Mouse (Mus musculus) lung, adult 2 months (tissue): Measurements from ENCODE around the gene Aldh3b2.

ENCODE experiments used
- CTCF ChIP-seq: fragments of 200-500 bp; IDR thresholded peaks from 2 replicates; pipeline ENCODE4 v1.5.1; 2011; ENCODE audit warnings: mild to moderate bottlenecking, low read length, control low read depth; ENCODE audit not compliant: insufficient read depth
- POLR2A ChIP-seq: fragments of 200-500 bp; IDR thresholded peaks from 2 replicates; pipeline ENCODE4 v1.6.1; 2011; ENCODE audit warnings: low read depth, mild to moderate bottlenecking, control low read depth, low read length, borderline replicate concordance; ENCODE audit errors: extremely low read depth

DNA sequence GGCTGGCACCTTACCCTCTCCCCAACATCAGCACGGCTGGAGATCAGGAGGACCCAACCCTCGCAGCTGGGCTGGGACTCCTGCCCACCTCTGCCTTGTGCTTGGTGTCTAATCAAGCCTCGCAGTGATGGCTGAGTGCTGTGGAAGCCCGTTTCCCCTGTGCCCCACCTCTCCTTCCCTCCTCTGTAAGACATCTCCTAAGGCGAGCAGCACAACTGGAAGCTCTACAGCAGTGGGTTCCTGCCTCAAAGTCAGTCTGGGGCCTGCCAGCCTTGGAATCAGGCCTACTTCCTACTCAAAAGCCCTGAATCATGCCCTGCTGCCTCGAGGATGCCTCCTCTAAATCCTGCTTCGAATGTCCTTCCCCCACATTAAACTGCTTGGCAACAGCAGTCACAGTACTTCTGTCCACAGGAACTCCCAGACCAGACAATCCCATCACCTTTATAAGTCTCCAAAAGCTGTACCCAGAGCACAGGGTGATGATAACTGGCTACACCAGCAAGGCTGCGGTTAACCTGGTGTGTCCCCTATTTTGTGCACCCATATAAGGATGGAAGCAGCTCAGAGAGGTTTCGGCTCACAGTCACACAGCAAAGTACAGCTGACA, 27.1 kb downstream of the Aldh3b2 start:
- TF ChIP-seq POLR2A (no peak), CTCF (no peak)
